Comparison of ENCODE assay signal across 1 mouse cellular context in the genomic region with DNA sequence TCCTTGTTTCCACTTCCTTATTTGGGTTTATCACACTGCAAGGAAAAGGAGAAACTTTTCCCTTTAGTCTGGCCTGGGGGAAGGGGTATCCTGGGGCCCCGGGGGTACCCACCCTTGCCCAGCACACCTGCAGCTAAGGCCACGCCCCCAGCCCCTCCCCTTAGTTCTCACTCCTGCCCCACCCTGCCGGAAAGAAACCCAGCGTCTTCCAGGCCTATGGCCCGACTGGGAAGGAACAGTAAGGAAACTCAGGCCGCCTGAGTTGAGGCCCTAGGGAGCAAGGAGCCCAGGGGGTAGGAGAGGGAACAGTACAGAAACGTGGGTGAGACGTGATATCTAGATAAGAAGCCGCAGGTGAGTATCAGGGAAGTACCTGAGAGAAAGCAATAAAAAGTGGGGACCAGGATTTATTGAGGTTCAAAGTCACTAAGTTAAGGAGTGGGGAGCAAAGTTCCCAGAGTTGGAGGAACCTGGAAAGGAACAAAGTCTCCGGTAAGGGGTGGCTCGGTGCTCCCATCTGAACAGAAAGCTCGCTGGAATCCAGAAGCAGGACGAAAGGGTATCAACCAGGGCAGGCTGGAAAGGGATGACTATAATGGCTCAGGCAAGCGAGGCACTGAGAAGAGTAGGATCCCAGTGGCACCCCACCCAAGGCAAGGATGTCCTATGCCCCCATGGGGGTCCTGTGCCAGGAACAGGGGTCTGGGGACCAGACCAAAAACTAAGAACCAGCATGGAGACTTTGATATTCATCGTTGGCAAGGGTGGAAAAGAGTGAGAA.
TF ChIP-seq lines count a peak whose summit lies in the region.

No protein-coding gene starts in this region.

TF ChIP-seq in ES-E14, 5 proteins besides CTCF, POLR2A, EP300 and RAD21 (continued from another document):
- no peak for TF ChIP-seq ZC3H11A (IDR thresholded peaks at IDR 0.05; ENCODE audit: borderline replicate concordance, low read depth, low read length)
- no peak for TF ChIP-seq HCFC1 (IDR thresholded peaks at IDR 0.05; ENCODE audit: borderline replicate concordance, insufficient read depth, low read length)
